Mouse (Mus musculus) brain, embryonic 14.5 days (tissue): Measurements from ENCODE around the gene Hk1. TPM values are rescaled to one million over a fixed set of nuclear protein-coding genes. Genes with fewer than 3 reads are reported as not detected.

Experiments used
- DNase-seq: peaks from one replicate; pipeline ENCODE4 v3.0.0-alpha.2; 2011; ENCODE audit warnings: low read depth
- CTCF ChIP-seq: fragments of 200-500 bp; IDR thresholded peaks from 2 replicates; pipeline ENCODE4 v1.5.1; 2012; ENCODE audit warnings: inconsistent platforms, mild to moderate bottlenecking, moderate library complexity, borderline replicate concordance; ENCODE audit not compliant: insufficient read depth, insufficient read length; ENCODE audit errors: extremely low read depth
- POLR2A ChIP-seq: fragments of 200-500 bp; IDR thresholded peaks from 2 replicates; pipeline ENCODE4 v1.6.1; 2012; ENCODE audit warnings: mild to moderate bottlenecking, inconsistent platforms, borderline replicate concordance; ENCODE audit not compliant: poor library complexity, insufficient read depth, insufficient read length, severe bottlenecking; ENCODE audit errors: extremely low read depth
- polyA plus RNA-seq: library from polyadenylated mRNA; depleted of rRNA; stranded (reverse); fragments of >200 nt; gene quantifications from 2 replicates; pipeline ENCODE4 v1.2.3, GENCODE M21; 2012

Hk1 gene
- polyA plus RNA-seq, 1 experiment: 98.8 TPM

DNA sequence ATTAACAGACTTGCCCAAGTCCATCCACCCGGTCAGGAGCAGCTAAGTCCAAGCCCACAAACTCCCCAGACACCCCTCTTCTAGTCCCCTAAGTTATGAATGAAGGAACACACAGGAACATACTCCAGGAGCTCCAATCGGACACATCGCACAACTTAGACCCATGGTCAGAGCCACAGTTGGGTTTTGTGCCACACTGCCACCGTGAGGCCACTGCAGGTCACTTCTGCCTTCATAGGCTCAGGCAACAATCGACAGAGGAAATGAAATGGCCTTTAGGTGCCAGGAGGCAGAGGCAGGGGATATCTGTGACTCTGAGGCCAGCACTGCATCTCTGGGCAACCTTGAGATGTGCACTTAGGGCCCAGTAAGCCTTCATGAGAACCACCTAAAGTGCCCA, 31.2 kb upstream of the Hk1 start:
- TF ChIP-seq CTCF: peak; percentile 87
- TF ChIP-seq POLR2A: no peak
- peak; percentile 79 for DNase-seq

DNA sequence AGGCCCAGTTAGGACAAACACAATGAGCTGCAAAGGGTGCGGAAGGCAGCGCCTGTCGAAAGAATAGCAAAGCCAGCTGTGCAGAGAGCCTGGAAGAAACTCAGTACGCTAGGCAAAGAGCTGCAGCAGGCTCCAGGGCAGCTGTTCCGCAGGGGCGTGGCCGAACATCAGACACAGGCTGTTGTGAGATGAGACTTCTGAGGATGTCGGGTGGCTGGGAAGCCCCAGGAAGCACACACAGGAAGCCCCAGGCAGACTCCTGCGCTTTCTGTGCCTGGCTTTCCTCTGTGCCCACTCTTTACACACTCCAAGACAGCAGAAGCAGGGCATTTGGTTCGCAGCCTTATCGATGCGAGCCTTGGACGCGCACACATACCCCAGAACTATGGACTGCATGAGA, 25.2 kb upstream of the Hk1 start:
- peak; percentile 48 for DNase-seq
- no peak for TF ChIP-seq POLR2A
- no peak for TF ChIP-seq CTCF

DNA sequence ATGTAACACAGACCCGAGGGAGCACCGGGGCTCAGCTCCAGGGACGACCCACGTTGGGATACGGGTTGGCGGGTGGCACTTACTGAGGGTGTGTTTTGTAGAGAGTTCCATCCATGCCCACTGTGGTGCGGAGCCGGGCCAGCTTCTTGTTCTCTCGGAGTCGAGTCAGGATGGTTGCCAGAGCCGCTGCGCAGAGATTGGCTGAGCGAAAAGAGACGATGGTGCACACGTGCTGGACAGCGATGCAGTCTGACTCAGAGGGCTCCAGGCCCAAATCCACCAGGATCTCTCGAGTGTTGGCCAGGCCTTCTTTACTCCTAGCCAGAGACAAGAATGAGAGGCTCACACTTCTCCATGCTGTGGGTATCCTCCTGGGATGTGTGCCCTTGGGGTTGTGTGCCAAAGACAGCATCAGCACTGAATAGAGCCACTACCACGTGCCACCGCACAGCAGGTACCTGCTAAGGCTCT, 22.0 kb upstream of the Hk1 start:
- DNase-seq: peak; percentile 29
- TF ChIP-seq CTCF (no peak), POLR2A (no peak)

DNA sequence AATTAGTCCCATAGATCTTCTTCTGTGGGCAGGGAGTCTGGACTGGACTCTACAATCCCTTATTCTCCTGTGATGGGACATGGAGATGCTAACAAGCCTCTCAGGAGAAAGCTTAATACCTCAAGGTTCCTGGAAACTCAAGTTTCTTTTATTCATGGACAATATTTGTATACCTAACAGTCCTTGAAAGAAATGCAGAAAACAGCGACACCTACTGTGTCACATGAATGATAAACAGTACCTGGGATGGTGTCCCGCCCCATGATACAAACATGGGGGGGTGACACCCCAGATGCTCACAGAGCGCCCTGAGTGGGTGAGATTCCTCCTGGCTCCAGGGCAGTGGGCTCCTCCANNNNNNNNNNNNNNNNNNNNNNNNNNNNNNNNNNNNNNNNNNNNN, 3.3 kb upstream of the Hk1 start:
- DNase-seq: no peak
- TF ChIP-seq POLR2A (no peak), CTCF (no peak)

DNA sequence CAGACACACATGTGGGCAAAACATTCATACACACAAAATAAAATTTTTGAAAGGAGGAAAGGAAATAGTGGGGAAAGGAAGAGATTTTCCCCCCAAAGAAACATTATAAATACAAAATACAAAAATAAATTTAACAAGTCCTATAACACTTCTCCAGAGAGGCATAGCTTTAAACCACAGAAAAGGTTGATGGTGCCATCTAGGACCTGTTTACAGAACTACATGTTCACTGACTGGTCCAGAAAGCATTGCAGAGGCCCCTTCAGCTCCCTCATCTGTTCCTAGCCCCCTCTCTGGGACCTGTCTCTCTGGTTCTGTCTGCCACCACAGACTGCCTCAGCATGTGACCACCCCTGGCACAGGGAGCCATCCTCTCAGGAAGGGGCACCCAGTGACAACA, 1.2 kb upstream of the Hk1 start:
- TF ChIP-seq POLR2A (no peak), CTCF (no peak)
- peak; percentile 2 for DNase-seq

DNA sequence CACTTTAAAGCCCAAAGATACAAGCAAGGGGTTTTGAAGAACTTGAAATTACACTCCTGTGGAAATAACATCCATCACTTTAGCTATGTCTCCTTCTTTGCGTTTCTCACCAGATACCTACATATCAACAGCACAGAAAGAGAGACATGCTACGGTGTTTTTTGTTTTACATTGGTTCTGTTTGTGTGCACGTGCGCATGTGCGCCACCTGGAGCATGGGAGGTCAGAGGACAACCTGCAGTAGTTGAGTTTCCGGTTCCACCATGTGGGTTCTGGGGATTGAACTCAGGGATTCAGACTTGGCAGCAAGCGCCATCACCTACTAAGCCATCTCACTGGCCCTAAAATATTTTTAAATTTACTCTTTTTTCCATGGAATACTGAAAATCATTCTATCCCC, 20.9 kb downstream of the Hk1 start:
- TF ChIP-seq POLR2A: no peak
- TF ChIP-seq CTCF: no peak
- DNase-seq: no peak

DNA sequence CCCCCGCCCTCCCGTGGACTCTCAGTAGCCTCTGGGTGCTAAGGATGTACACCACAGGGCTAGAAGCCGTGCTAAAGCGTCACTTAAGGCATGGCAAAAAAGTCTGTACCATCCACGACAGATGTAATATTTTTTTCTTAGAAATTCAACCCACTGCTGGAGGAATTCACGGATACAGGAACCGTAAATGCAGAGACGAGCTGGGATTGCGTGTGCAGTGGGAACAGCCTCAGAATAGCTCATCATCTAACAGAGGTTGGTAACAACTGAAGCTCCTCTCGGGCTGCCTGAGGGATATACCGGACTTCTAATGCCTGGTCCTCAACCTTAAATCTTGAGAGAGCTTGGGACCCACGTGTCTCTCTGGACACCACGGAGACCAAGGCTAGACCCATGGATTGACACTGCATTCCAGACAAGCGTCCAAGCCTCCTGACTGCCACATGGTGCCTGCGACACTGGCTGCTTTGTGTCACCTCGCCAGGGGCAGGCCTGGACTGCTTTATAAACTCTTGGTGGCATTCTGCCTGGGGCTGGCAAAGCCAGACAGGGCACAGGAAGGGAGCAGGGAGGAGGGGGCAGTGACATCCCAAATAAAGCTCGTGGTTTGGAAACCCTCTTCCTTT, 23.5 kb downstream of the Hk1 start:
- peak; percentile 22 for DNase-seq

DNA sequence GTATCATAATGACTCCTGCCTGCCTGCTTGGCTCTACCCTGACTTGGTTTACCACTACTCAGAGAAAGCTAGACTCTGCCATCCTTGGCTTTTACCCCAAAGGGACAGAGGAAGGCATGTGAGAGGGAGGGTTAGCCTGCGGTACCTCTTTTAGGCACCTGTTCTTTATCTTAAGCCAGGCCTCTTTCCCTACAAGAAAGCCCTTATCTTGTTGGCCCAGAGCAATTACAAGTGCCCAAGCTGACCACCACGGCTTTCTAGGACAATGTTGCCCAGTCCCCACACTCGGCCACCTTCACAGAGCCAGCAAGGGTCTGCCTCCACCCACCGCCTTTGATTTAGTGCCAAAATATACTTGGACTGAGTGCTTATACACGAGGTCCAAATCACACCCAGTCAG, 34.6 kb downstream of the Hk1 start:
- DNase-seq: no peak
- TF ChIP-seq CTCF: no peak
- TF ChIP-seq POLR2A: no peak

More for the DNA sequence above, 23.5 kb downstream of the Hk1 start:
- TF ChIP-seq POLR2A (no peak), CTCF (no peak)

DNA sequence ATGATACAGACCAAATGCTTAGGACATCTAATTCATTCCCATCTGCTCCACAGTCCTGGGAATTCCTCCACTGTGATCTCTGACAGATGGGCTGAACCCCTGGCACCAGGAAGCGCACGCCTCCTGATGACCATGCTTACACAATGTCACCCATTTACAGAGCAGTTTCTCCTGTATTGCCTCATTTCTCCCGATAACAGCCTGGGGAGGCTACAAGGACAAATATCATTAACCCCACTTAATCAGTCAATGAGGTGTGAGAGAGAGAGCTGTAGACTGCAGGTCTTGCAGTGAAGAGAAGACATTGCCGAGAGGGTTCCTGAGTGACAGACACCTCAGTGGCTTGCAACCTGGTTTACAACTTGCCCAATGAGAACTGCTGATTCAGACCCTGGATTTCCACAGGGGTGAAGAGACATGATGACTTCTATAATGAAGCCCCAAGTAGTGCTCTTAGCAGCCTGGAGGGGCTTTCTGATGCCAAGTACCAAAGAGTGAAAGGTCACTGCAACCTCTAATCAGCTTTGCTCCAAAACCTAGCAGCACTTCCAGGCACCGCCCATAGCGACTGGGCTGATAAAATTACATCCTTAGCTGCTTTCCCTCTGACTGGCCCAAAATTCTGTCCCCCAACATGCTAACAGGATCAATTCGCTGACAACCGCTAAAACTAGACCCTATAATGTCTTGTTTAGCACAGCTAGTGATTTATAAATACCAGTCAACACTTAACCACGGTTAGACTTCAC, 35.5 kb downstream of the Hk1 start:
- no peak for TF ChIP-seq CTCF
- no peak for TF ChIP-seq POLR2A
- no peak for DNase-seq

DNA sequence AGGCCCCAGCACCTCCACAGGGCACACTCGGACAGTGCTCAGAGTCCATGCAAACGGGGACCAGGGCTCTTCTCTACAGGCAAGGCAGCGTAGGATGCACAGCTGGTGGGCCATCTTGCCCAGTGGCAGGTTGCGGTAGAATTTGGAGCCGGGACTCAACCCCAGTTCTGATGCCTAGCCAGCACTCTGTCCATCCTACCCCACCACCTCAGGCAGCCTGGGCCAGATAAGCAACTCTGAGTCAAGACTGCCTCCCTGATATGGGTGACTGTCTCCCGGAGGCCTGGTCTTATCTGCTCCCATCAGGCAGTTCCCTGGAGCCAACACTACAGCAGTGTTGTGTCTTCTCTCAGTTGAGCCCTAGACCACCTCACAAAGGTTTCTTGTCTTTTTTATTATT, 37.2 kb downstream of the Hk1 start:
- TF ChIP-seq CTCF: no peak
- TF ChIP-seq POLR2A: no peak
- no peak for DNase-seq

DNA sequence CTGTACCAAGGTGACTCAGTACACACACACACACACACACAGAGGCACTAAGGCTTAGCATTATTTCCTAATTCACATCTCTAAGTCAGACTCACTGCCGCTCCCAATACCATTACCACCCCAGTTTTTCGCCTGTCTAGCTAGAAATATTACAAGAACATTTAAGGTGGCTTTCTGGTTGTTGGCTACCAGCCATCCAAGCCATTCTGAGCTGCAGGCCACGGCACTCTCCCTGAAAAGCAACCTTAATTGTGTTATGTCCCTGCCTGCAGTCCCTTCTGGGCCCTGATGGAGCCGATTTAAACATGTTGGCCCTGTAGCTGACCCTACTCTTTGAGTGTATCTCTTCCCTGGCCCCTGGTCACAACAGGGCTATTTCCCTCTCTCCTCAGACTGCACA, 37.8 kb downstream of the Hk1 start:
- TF ChIP-seq CTCF: no peak
- no peak for TF ChIP-seq POLR2A
- no peak for DNase-seq

DNA sequence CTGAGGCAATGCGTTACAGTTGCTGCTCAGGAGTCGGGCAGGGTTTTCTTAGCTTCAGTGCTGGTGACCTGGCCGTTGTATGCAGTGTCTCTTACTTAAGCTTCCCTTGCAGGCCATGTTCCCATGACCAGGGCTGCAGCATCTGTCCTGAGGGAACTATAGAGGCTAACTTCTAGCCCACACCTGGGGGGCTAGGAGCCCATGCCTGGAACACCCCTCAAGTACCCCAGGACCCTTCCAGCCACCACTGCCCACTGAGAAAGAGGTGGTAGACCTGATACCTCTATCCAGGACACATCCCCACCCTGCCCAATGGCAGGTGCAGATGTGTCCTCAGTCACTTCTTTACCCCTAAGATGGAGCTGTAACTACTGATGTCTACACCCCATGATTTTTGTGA, 38.7 kb downstream of the Hk1 start:
- DNase-seq: no peak
- no peak for TF ChIP-seq CTCF
- TF ChIP-seq POLR2A: no peak

DNA sequence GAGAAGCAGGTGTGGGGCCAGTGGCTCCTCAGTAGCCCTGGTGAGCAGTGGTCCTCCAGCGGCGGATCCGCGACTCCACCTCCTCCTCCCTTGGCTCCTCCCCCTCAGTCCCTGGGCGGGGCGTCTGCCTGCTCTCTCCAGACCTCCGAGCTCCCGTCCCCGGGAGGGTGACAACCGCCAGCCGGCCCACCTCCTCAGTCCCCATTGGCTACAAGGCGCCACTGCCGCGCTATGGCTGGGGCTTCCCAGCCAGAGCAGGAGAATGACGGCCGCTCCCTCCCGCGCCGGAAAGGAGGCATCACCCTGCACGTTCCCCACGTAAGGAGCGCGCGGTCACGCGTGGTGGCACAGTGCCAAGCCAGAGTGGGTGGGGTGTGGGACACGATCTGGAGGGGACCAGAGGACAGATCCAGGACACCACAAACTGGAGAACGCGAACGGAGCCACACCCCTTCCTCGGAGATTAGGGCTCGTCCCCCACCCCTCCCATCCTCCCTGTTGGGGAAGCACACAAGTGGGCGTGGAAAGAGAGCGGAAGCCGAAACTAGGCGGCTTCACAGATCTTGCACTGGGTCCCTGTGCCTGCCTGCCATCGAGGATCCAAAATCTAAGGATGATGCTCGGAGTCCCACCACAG, 39.5 kb downstream of the Hk1 start:
- TF ChIP-seq POLR2A (peak; percentile 53; the same call in 1 of the 2 replicates), CTCF (no peak)
- DNase-seq: peak; percentile 98
